Mouse (Mus musculus) MEL (cell line): ENCODE measurements around the gene Tgm6. TPM values are rescaled to one million over a fixed set of nuclear protein-coding genes. Genes with fewer than 3 reads are reported as not detected.
A peak's percentile ranks its signal among the peaks of the same experiment; 100 is the strongest.

Source experiments
- DNase-seq: peaks from one replicate; pipeline ENCODE4 v3.0.0; 2011; ENCODE audit warnings: low read depth, low spot score
- H3K27ac ChIP-seq: 2 replicates; pipeline ENCODE4 v1.5.1; 2012; ENCODE audit warnings: low read depth, mild to moderate bottlenecking, control low read depth, low read length, moderate library complexity; ENCODE audit not compliant: control insufficient read depth
- H3K27me3 ChIP-seq, 2 experiments: fragments of 150-350 bp in 1 of 2; sonication (generic) in 1 of 2; 2 replicates each; pipeline ENCODE4 v1.6.1; 2012; ENCODE audit warnings: low read length in 2 of 2, mild to moderate bottlenecking in 2 of 2, improper control_type of control experiment in 1 of 2, moderate library complexity in 1 of 2; ENCODE audit not compliant: insufficient read depth in 2 of 2, control insufficient read depth in 1 of 2
- H3K36me3 ChIP-seq, 2 experiments: 2 replicates each; pipeline ENCODE4 v1.6.1; 2012 to 2014; ENCODE audit warnings: low read length in 2 of 2, improper control_type of control experiment in 1 of 2, inconsistent platforms in 1 of 2, mild to moderate bottlenecking in 1 of 2; ENCODE audit not compliant: insufficient read depth in 2 of 2, control insufficient read depth in 1 of 2
- H3K4me1 ChIP-seq, 2 experiments: fragments of 150-350 bp in 1 of 2; sonication (generic) in 1 of 2; 2 replicates each; pipeline ENCODE4 v1.6.1; 2012; ENCODE audit warnings: low read length in 2 of 2, improper control_type of control experiment in 1 of 2, mild to moderate bottlenecking in 1 of 2; ENCODE audit not compliant: insufficient read depth in 2 of 2, control insufficient read depth in 1 of 2
- H3K4me3 ChIP-seq, 2 experiments: fragments of 150-350 bp in 1 of 2; sonication (generic) in 1 of 2; 2 replicates each; pipeline ENCODE4 v1.5.1; 2012; ENCODE audit warnings: low read depth in 2 of 2, low read length in 2 of 2, mild to moderate bottlenecking in 2 of 2, moderate library complexity in 2 of 2, control low read depth in 1 of 2, improper control_type of control experiment in 1 of 2; ENCODE audit not compliant: control insufficient read depth in 1 of 2, insufficient read depth in 1 of 2
- H3K79me2 ChIP-seq: 2 replicates; pipeline ENCODE4 v1.6.1; 2012; ENCODE audit warnings: mild to moderate bottlenecking, low read length, moderate library complexity; ENCODE audit not compliant: control insufficient read depth, poor library complexity, insufficient read depth
- H3K9ac ChIP-seq: 2 replicates; pipeline ENCODE4 v1.6.1; 2012; ENCODE audit warnings: low read depth, mild to moderate bottlenecking, control low read depth, low read length, moderate library complexity; ENCODE audit not compliant: control insufficient read depth, poor library complexity, severe bottlenecking
- H3K9me3 ChIP-seq: fragments of 150-350 bp; sonication (generic); replicated peaks from 2 replicates; pipeline ENCODE4 v1.6.1; 2012; ENCODE audit warnings: mild to moderate bottlenecking, low read length, improper control_type of control experiment, moderate library complexity; ENCODE audit not compliant: insufficient read depth
- CHD2 ChIP-seq: IDR thresholded peaks from 2 replicates; pipeline ENCODE4 v1.6.1; 2011; ENCODE audit warnings: low read length, improper control_type of control experiment
- CTCF ChIP-seq, 3 experiments: IDR thresholded peaks in 2 of 3; conservative IDR thresholded peaks in 1 of 3; 2 replicates each; pipeline ENCODE4 v1.5.1; 2011 to 2012; ENCODE audit warnings: low read length in 3 of 3, low read depth in 2 of 3, mild to moderate bottlenecking in 2 of 3, improper control_type of control experiment in 1 of 3, inconsistent platforms in 1 of 3, mixed read lengths in 1 of 3, moderate library complexity in 1 of 3; ENCODE audit not compliant: control insufficient read depth in 1 of 3, insufficient read depth in 1 of 3, poor library complexity in 1 of 3, severe bottlenecking in 1 of 3
- E2F4 ChIP-seq: IDR thresholded peaks from 2 replicates; pipeline ENCODE4 v1.6.1; 2011; ENCODE audit warnings: low read depth, low read length, improper control_type of control experiment, borderline replicate concordance
- ELF1 ChIP-seq: IDR thresholded peaks from 2 replicates; pipeline ENCODE4 v1.6.1; 2014; ENCODE audit warnings: low read depth, mild to moderate bottlenecking, inconsistent platforms, low read length, improper control_type of control experiment, moderate library complexity
- HCFC1 ChIP-seq: IDR thresholded peaks from 2 replicates; pipeline ENCODE4 v1.6.1; 2012; ENCODE audit warnings: low read depth, mild to moderate bottlenecking, inconsistent platforms, low read length, improper control_type of control experiment, moderate library complexity
- MAX ChIP-seq: IDR thresholded peaks from 2 replicates; pipeline ENCODE4 v1.6.1; 2011; ENCODE audit warnings: low read length, improper control_type of control experiment
- MAZ ChIP-seq: IDR thresholded peaks from 2 replicates; pipeline ENCODE4 v1.6.1; 2012; ENCODE audit warnings: low read depth, mild to moderate bottlenecking, inconsistent platforms, low read length, improper control_type of control experiment
- MXI1 ChIP-seq: IDR thresholded peaks from 2 replicates; pipeline ENCODE4 v1.6.1; 2011; ENCODE audit warnings: mild to moderate bottlenecking, low read depth, low read length, improper control_type of control experiment
- MYC ChIP-seq: IDR thresholded peaks from 2 replicates; pipeline ENCODE4 v1.6.1; 2011; ENCODE audit warnings: low read depth, mild to moderate bottlenecking, low read length, improper control_type of control experiment, moderate library complexity
- NRF1 ChIP-seq: IDR thresholded peaks from 2 replicates; pipeline ENCODE4 v1.6.1; 2014; ENCODE audit warnings: low read depth, mild to moderate bottlenecking, inconsistent platforms, low read length, improper control_type of control experiment, moderate library complexity; ENCODE audit not compliant: poor library complexity, insufficient read depth, severe bottlenecking
- POLR2A ChIP-seq, 2 experiments: IDR thresholded peaks; 2 replicates each; pipeline ENCODE4 v1.6.1; 2011 to 2012; ENCODE audit warnings: low read length in 2 of 2, mild to moderate bottlenecking in 2 of 2, control low read depth in 1 of 2, improper control_type of control experiment in 1 of 2, low read depth in 1 of 2, moderate library complexity in 1 of 2; ENCODE audit not compliant: control insufficient read depth in 1 of 2, insufficient read depth in 1 of 2, poor library complexity in 1 of 2
- POLR2AphosphoS5 ChIP-seq: IDR thresholded peaks from 2 replicates; pipeline ENCODE4 v1.6.1; 2012; ENCODE audit warnings: low read depth, borderline replicate concordance, mild to moderate bottlenecking, inconsistent platforms, low read length, moderate library complexity, mixed read lengths
- RAD21 ChIP-seq: IDR thresholded peaks from 2 replicates; pipeline ENCODE4 v1.6.1; 2011; ENCODE audit warnings: mild to moderate bottlenecking, low read depth, low read length, improper control_type of control experiment
- SIN3A ChIP-seq: IDR thresholded peaks from 2 replicates; pipeline ENCODE4 v1.6.1; 2012; ENCODE audit warnings: low read length, improper control_type of control experiment, inconsistent platforms
- SMC3 ChIP-seq: IDR thresholded peaks from 2 replicates; pipeline ENCODE4 v1.6.1; 2011; ENCODE audit warnings: low read depth, low read length, improper control_type of control experiment
- TAL1 ChIP-seq: IDR thresholded peaks from 2 replicates; pipeline ENCODE4 v1.6.1; 2012; ENCODE audit warnings: mild to moderate bottlenecking, inconsistent platforms, low read length, moderate library complexity, mixed read lengths
- TCF12 ChIP-seq: IDR thresholded peaks from 2 replicates; pipeline ENCODE4 v1.6.1; 2014; ENCODE audit warnings: low read depth, mild to moderate bottlenecking, inconsistent platforms, low read length, improper control_type of control experiment, moderate library complexity
- UBTF ChIP-seq: IDR thresholded peaks from 2 replicates; pipeline ENCODE4 v1.6.1; 2012; ENCODE audit warnings: low read depth, mild to moderate bottlenecking, inconsistent platforms, low read length, improper control_type of control experiment, moderate library complexity, borderline replicate concordance; ENCODE audit not compliant: insufficient read depth
- ZC3H11A ChIP-seq: IDR thresholded peaks from 2 replicates; pipeline ENCODE4 v1.6.1; 2012; ENCODE audit warnings: low read depth, mild to moderate bottlenecking, inconsistent platforms, low read length, improper control_type of control experiment
- ZMIZ1 ChIP-seq: IDR thresholded peaks from 2 replicates; pipeline ENCODE4 v1.6.1; 2012; ENCODE audit warnings: low read depth, mild to moderate bottlenecking, inconsistent platforms, low read length, improper control_type of control experiment, moderate library complexity
- polyA plus RNA-seq, 2 experiments: library from polyadenylated mRNA; stranded (reverse) in 1 of 2; unstranded in 1 of 2; fragments of >175 nt in 1 of 2; fragments of >200 nt in 1 of 2; gene quantifications; 2 replicates each; pipeline versions ENCODE4 v1.2.1 to v1.2.4; 2012; ENCODE audit warnings: low replicate concordance in 2 of 2, low read depth in 1 of 2; ENCODE audit not compliant: insufficient read length in 2 of 2, insufficient read depth in 1 of 2, missing spikeins in 1 of 2
- total RNA-seq: library from RNA; depleted of rRNA; stranded (reverse); fragments of 300-350 nt; gene quantifications from 2 replicates; pipeline ENCODE4 v1.2.3, GENCODE M21; 2012; rRNA removed

Tgm6 gene
- total RNA-seq: not detected in 2 replicates
- polyA plus RNA-seq: not detected

- no peaks in the 10 kb centered on the region for H3K4me1 ChIP-seq
- no peak within 1 kb of the TSS for H3K9ac ChIP-seq
- H3K27me3 ChIP-seq: peaks cover 2 to 4% of the 10 kb centered on the region in 2 experiments; a peak in 1 of 4 replicates
- H3K4me3 ChIP-seq: no peak within 1 kb of the TSS
- H3K36me3 ChIP-seq: no peaks in the 10 kb centered on the region; a peak in 1 of 4 replicates
- no peaks in the 10 kb centered on the region for H3K79me2 ChIP-seq
- H3K27ac ChIP-seq: no peak within 1 kb of the TSS
- DNase-seq: no peak
- no peak for TF ChIP-seq ZMIZ1
- TF ChIP-seq TCF12: no peak
- TF ChIP-seq POLR2A (IDR thresholded peaks at IDR 0.05; ENCODE audit: control insufficient read depth in 1 of 2, insufficient read depth in 1 of 2, low read depth in 1 of 2, low read length in 2 of 2, poor library complexity in 1 of 2): no peak
- no peak for TF ChIP-seq HCFC1
- no peak for TF ChIP-seq E2F4
- no peaks in the 10 kb centered on the region for H3K9me3 ChIP-seq
These were observed at the start of gene Tgm6 for GRCm38 (mm10) chr2:130112116-130112515. Gene Tgm6, plus strand, starts transcription at chr2:130112416.

DNA sequence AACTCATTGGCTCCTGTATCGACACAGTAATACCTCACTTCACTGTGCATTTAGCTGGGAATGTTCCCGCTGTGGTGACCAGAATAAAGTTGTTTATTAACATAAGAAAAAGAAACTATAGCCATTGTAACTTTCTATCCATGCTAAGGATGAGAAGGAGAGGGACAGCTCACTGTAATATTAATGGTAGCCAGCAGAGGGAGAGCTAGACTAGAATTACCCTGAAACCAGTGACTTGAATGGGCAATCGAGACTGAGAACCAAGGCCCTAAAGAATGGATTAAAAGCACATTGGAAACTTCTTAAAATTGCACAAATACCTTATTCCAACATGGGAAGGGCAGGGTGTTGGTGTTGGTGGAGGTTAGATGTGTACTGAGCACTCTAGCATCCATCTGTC, 44.0 kb upstream of the Tgm6 start:
- no peaks in the 10 kb centered on the region for H3K79me2 ChIP-seq
- no peak for TF ChIP-seq ELF1
- TF ChIP-seq CTCF (IDR thresholded peaks at IDR 0.05 in 2 of 3, conservative IDR thresholded peaks at IDR 0.05 in 1 of 3; ENCODE audit: control insufficient read depth in 1 of 3, insufficient read depth in 1 of 3, low read depth in 2 of 3, low read length in 3 of 3, poor library complexity in 1 of 3, severe bottlenecking in 1 of 3): peak; percentile 30 to 75 (median 45); a peak in 5 of 6 replicates
- TF ChIP-seq SIN3A: no peak
- no peak for TF ChIP-seq MYC
- no peak for TF ChIP-seq TCF12
- TF ChIP-seq POLR2AphosphoS5: no peak
- no peak for TF ChIP-seq HCFC1
- no peak for TF ChIP-seq TAL1
- no peak for TF ChIP-seq UBTF
- no peak for TF ChIP-seq MAZ
- TF ChIP-seq MAX: no peak
- TF ChIP-seq SMC3: peak; percentile 89
- TF ChIP-seq NRF1: no peak
- TF ChIP-seq RAD21: peak; percentile 73
- peak; percentile 67 for TF ChIP-seq ZC3H11A
- TF ChIP-seq MXI1: no peak
- TF ChIP-seq POLR2A (IDR thresholded peaks at IDR 0.05; ENCODE audit: control insufficient read depth in 1 of 2, insufficient read depth in 1 of 2, low read depth in 1 of 2, low read length in 2 of 2, poor library complexity in 1 of 2): no peak
- no peak for TF ChIP-seq CHD2
- H3K27me3 ChIP-seq: no peaks in the 10 kb centered on the region; a peak in 1 of 4 replicates
- no peaks in the 10 kb centered on the region for H3K9me3 ChIP-seq
- H3K4me1 ChIP-seq: no peaks in the 10 kb centered on the region
- H3K27ac ChIP-seq: no peak overlapping the region
- H3K9ac ChIP-seq: no peak overlapping the region
- H3K4me3 ChIP-seq: no peak overlapping the region
- DNase-seq: peak; percentile 43
- H3K36me3 ChIP-seq: no peaks in the 10 kb centered on the region
